Mouse (Mus musculus): ENCODE data around the gene Sc5d.

GRCm38 (mm10) chr9:42303894-42304293 lies 39.8 kb upstream of the Sc5d start:
- TF ChIP-seq CTCF (IDR thresholded peaks at IDR 0.05; ENCODE audit: borderline replicate concordance, insufficient read depth, low read length) (no peak), POLR2A (IDR thresholded peaks at IDR 0.05; ENCODE audit: low read depth, low read length) (no peak)

Data from embryonic fibroblast, embryonic 13.5 days (primary cell).